Mouse (Mus musculus) gonadal fat pad, adult 2 months (tissue): ENCODE results near the gene Cabcoco1. TPM values are rescaled to one million over a fixed set of nuclear protein-coding genes. Genes with fewer than 3 reads are reported as not detected.
A peak's percentile ranks its signal among the peaks of the same experiment; 100 is the strongest.

ENCODE experiments used
- DNase-seq: peaks from one replicate; pipeline ENCODE4 v3.0.0-alpha.2; 2012; ENCODE audit warnings: low read depth
- polyA plus RNA-seq: library from polyadenylated mRNA; depleted of rRNA; stranded (reverse); fragments of >200 nt; gene quantifications from 2 replicates; pipeline ENCODE4 v1.2.3, GENCODE M21; 2012; rRNA removed

Cabcoco1 gene
- polyA plus RNA-seq, 1 experiment, result 1.2 TPM

DNA sequence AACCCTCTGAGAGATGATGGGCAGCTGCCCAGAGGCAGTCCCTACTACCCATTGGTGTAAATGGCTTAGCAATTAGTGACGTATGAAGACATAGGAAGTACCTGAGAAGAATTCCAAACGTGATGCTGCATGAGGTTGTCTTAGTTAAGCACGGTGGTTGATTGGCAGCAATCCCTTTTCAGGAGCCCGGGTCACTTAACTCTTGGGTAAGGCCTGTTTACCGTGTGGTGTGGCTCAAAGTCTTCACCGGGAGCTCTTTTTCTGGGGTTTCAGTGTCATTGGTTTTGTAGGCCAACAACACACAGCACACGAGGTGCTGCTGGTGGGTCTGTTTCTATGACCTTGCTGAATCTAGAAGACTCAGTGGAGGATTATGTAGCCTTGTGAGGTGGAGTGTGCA, 105.9 kb downstream of the Cabcoco1 start:
- DNase-seq, result no peak

DNA sequence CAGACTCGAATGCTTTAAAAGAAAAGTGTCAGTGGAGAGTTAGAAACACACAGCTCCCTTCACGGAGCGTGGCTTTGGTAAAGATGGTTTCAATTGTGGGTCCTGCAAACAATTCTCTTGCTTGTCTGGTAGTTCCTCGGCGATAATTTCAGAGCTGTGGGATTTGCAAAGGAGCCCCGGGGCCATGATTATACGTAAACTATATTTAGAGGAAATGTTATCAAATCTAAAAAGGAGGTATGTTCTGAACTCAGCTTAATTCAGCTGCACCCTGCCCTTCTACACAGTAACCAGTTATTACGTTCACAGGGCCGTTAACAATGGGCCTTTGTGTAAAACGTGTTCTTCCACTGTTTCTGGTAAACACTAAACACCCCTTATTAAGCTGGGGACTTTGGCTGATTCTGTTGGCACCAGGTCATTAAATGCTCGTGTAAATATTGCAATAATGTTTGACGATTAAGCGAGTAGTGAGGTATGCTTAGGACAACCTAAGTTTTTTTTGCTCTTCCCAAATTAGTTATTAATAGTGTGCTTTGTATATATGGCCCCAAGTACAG, 106.6 kb downstream of the Cabcoco1 start:
- peak; percentile 22 for DNase-seq

DNA sequence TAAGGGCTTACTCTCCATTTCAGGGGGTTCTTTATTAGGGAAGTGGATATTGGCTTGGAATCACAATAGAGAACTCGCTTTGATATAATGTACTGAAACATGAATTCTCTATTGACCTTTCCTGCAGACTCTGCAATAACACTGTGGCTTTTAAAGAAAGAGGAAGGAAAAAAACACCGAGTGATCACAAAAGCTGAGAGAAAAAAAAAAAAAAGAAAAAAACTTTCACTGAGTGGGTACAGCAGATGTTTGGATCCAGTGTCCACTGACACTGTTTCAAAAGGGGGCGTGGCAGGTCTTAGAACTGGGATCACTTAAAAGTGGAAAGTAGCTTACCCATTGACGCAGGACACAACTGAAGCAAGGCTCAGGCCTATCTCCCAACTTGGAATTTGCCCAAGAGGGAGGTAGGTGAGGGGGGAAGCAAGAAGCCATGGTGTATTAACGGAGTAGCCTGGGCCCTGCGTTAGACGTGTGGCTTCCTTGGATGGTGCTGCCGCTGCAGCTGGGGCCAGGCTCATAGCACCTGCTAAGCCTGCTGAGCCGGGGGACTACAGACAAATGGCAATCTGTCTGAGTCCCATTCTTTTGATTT, 107.6 kb downstream of the Cabcoco1 start:
- DNase-seq, result no peak

DNA sequence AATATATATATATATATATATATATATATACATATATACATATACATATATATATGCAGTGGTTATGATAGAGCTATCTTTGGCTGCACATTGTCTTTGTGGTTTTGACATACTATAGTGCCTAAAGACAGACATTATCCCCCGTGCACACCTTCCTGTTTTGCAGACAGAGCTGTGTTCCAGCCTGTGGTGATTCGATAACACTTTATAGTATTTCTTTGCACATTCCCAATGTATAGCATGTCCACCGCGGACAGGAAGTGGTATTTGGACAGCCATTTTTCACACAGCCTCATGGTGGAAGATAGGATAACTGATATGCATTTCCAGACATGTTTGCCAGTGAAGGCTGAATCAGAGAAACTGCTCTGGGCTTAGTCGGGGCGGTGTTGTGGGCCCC, 110.3 kb downstream of the Cabcoco1 start:
- no peak for DNase-seq

DNA sequence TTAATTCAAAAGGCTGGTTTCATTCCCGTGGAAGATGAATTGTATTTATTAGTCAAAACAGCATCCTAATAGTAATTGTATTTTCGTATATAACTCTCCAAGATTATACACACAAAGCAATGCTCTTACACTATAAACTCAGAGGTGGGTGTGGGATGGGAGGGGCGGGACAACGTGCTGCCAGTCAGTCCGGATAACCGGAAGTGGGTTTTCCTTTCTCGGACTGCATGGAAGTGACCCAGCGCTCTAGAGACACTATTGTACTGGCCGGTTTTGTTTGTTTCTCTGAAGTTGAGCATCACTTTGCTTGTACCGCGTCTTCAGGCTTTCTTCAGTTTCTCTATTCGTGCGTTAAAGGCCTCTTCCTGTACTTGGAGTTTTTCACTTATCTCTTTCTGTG, 110.8 kb downstream of the Cabcoco1 start:
- no peak for DNase-seq

DNA sequence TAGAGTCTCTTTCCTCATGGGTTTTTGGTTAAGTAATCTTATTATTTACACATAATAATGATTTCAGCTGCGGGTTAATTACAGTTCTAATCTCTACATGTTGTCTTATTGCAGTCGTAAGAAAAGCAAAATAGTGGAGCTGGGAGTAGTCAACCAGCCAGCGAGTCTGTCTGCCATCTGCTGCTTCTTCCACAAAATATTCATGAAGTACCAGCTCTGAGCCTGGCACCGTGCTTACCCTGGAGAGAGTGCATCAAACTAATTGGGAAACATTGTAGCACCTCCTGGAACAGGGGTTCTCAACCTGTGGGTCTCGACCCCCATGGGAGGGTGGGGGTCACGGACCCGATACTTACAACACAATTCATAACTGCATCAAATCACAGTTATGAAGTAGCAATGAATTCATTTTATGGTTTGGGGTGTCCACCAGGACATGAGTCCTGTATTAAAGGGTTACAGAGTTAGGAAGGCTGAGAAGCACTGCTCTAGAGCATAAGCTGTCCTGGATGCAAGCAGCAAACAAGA, 121.2 kb downstream of the Cabcoco1 start:
- DNase-seq, result no peak

DNA sequence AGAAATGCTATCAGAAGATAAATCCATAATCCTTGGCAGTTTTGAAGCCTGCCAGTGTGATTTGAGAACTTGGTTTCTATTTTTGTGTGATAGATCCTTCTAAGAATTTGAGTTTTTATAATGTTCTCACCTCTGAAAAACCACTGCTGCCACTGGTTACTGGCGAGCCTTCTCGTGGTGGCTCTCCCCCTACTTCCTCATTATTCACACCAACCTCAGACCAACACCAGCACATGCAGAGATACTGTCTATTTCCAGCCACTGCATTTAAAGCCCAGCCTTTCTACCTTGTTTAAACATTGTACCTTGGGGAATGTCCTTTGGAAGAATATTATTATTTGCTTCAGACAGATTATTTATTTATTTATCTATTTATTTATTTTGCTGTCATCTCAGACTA, 121.8 kb downstream of the Cabcoco1 start:
- no peak for DNase-seq

DNA sequence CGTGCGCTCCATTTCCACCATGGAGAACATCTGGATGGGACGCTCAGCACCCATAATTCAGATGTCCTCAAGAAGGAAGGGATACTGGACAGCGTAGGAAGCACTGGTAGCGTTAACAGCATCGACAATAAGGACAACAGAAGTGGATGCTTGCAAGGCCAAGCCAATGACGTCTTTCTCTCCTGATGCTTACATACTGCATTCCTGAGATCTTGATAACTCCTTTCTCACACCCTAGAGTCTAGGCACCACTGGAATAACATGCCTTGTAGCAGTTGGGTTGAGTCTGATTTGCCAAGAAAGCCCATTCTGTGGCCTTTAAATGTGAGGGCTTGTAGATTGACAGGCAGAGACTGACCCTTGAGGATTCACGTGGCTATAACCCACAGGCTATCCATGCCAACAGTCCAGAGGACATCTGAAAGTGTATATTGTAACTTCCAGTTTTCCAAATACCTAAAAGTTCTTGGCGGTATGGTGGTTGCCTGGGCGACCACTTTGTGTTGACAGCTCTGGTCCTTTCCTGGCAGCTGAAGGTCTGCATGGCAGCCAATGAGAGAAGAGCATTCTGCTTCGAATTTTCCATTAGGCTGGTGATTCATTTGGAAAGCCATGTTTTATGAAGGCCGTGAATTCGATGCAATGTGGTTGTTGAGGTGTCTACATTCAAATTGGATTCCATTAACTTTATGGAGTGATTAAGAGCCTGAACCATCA, 124.5 kb downstream of the Cabcoco1 start:
- no peak for DNase-seq

DNA sequence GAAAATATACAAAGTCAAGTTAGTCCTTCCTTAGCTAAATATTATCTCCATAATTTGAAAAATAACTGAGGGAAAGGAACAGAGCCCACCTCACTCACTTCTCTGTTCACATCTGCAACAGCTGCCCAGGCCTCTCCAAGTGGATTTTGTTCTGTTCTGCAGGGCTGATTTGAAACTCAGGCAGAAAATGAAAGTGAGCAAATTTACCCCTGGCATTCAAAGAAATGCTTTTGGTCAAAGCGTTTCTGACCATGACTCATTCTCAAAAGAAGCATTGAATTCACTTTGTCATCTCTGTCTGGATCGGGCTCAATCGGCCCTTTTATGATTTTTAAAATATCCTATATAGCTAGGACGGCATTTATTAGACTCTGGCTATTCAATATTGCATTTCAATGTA, 135.8 kb downstream of the Cabcoco1 start:
- DNase-seq, result no peak

DNA sequence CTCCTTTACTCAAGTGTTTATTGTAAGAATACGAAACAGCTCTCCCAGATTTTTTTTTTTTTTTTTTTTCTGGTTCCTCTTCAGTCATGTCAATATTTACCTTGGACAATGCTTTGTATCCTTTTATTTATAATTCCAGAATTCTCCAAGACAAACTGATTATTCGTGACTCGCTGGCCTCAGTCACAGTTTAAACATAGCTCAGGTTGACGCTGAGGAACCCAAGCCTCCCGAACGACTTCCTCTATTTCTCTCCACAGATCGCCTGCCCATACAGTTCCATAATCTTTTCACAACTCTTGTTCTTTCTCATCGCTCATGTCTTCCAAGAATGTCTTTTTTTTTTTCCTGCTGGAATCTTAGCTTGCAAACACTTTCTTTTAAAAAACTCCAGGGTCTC, 144.9 kb downstream of the Cabcoco1 start:
- no peak for DNase-seq

DNA sequence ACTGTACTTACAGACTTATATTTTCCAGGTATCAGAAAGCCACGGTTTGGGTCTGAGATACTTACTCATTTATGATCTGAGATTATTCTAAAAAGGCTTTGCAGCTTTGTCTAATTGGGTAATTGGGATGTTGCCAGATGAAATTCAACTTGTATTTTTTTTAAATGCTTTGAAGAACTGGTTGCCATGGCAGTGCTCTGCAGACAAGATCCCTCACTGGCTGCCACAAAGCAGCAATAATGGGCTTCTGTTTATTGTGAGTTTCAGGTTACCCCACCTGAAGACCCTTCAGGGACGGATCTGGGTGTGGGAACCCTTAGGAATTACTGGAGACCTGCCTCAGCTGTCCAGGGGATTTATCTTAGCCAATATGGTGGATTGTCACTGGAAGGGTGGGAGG, 145.6 kb downstream of the Cabcoco1 start:
- no peak for DNase-seq

DNA sequence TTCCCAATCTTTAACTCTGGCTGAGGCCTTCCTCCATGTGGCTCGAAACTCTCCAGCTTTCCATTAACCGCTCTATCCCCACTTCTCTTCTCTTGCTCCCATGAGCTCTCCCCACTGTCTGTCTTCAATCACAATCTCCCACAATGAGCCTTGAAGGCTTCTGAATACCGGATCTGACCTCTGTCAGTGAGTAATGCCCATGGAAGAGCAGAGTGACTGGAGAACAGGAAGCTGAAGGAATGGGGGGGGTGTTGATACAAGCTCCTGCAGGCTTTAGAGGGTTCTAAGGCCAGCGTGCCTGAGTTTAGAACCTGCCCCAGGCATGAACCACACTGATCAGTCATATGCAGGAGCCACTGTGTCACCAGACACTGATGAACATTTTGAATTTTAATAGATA, 150.1 kb downstream of the Cabcoco1 start:
- DNase-seq, result no peak

DNA sequence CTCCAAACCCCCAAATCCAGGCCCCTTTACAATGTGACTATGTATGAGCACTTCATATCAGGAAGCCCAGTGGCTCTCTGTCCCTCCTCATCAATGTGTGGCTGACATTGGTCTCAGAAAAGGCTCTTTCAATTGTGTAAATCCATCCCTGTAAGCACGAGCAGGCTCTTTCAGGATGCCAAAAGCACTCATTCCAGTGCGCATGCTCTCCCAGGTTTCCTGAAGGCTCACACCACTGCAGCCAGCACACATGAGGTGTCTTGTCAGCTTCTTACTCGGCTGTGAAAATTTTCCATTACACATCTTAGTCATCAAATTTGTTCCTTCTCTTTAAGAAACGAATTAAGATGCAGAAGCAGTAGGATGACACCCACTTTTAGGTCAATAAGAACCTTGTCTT, 152.9 kb downstream of the Cabcoco1 start:
- DNase-seq, result no peak

DNA sequence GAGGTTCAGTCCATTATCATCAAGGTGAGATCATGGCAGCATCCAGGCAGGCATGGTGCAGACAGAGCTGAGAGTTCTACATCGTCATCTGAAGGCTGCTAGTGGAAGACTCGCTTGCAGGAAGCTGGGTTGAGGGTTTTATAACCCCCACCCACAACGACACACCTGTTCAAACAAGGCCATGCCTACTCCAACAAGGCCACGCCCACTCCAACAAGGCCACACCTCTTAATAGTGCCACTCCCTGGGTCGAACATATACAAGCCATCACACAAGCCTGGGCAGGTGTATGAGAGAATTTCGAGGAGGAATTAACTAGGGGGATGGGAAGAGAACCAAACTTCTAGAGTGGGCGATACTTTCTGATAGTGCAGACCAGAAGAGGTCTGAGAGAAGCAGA, 153.6 kb downstream of the Cabcoco1 start:
- no peak for DNase-seq

Other genes with a start within 250 kb of the Cabcoco1 start
- gene Tmem26, start 181.8 kb upstream of the Cabcoco1 start, polyA plus RNA-seq, result 0.54 and 0.57 TPM in 2 replicates